Mouse (Mus musculus): ENCODE measurements around the gene Rab7b.

- TF ChIP-seq KAT2A (IDR thresholded peaks at IDR 0.05; ENCODE audit: insufficient replicate concordance, low read length) (no peak), SMC3 (IDR thresholded peaks at IDR 0.05; ENCODE audit: low read depth, low read length) (no peak), CTCF (conservative IDR thresholded peaks at IDR 0.05 in 1 of 2, IDR thresholded peaks at IDR 0.05 in 1 of 2; ENCODE audit: low read depth in 2 of 2, low read length in 2 of 2) (no peak), JUND (conservative IDR thresholded peaks at IDR 0.05; ENCODE audit: low read depth, low read length) (no peak), EP300 (IDR thresholded peaks at IDR 0.05; ENCODE audit: low read length) (no peak), BHLHE40 (IDR thresholded peaks at IDR 0.05; ENCODE audit: low read depth, low read length) (no peak), ZMIZ1 (IDR thresholded peaks at IDR 0.05; ENCODE audit: low read depth, low read length) (no peak), HCFC1 (IDR thresholded peaks at IDR 0.05; ENCODE audit: low read depth, low read length) (no peak), NELFE (IDR thresholded peaks at IDR 0.05; ENCODE audit: low read depth, low read length) (no peak)
Measured at GRCm38 (mm10) chr1:131761079-131761831, 72.8 kb downstream of the Rab7b start.
